Mouse (Mus musculus) frontal cortex, postnatal 36 days (tissue): ENCODE results near the gene Hsph1.

ENCODE experiments used
- DNase-seq, 2 experiments: peaks; one replicate each; pipeline ENCODE4 v3.0.0; 2022; ENCODE audit warnings: low spot score in 2 of 2

The Hsph1 gene

DNA sequence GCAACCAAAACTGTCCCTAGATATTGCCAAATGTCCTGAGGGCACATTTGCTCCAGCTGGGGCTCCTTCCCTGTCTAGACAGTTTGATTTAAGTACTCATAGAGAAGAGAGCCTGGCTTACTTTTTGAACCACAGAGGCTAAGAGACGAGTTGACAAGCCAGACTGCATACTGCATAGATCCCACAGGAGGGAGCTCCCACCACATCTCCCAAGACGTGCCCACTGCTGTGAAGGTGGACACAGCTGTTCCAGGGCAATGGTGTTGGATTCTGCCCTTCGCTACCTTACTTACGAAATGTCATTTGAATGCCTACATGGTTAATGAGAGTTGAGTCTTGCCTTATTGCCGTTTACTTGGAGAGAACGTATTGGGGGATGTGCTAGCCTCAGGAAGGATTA lies 6.2 kb upstream of the Hsph1 start:
- peak in 1 of 2 experiments; percentile 51 for DNase-seq

DNA sequence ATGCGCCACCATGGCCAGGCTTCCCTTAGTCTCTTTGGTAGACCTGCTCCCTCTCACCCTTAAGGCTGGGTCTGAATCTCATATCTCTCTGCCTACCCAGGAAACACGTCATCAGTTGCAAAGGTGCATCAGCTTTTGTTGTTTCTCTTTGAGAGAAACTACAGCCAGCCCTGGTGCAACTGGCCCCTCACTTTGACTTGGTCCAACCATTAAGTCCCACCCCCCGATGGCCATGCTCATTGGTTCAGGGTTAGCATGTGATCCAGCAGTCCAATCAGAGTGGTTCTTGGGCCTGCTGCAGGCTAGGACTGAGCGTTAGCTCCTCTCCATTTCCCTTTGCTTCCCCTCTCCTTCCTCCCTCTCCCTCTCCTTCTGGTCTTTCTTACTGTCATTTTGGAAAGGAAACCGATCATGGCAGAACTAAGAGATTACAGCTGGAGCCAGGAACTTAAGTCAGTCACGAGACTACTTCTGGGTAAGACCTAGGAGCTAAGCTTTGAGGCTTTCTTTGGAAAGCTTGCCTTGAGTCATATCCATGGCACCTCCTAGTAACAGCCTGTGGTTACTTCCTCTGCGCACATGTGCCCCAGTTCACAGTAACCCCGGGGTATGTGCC lies 5.2 kb upstream of the Hsph1 start:
- DNase-seq = no peak

DNA sequence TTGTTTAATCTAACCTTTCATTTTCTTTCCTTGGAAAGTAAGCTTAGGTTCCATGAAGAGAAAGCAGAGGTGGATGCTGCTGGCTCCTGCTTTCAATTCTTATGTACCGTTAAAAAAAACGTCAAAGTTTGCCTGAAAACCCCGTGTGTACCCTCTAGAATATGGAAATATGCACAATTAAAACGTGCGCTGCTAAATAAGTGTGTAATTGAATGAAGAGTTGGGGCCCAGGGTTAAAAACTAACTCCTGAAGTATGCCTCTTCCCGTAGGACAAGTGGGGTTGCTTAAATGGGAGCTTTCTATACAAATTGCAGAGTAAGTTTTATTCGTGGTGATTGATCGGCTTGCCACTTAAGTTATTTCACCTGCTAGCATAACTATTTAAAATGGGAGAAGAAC lies 1.1 kb upstream of the Hsph1 start:
- DNase-seq = no peak

DNA sequence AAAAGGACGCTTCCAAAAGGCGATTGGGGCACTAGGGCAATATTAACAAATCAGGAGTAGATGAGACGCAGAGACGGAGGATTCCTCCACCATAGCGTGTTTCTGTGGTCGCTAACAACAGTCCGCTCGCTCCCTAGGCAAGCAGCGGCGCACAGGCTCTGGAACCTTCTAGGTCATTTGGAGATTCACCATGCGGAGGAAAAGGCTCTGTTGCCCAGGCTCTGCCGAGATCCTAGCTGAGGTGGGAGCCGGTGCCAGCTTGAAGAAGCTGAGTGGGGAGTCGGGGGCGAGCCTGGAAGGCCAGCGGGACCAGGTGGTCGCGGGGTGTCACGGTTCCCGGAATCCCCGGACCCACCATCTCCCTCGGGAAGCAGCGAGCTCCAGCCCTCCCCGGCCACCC lies 620 bp downstream of the Hsph1 start:
- DNase-seq = no peak

DNA sequence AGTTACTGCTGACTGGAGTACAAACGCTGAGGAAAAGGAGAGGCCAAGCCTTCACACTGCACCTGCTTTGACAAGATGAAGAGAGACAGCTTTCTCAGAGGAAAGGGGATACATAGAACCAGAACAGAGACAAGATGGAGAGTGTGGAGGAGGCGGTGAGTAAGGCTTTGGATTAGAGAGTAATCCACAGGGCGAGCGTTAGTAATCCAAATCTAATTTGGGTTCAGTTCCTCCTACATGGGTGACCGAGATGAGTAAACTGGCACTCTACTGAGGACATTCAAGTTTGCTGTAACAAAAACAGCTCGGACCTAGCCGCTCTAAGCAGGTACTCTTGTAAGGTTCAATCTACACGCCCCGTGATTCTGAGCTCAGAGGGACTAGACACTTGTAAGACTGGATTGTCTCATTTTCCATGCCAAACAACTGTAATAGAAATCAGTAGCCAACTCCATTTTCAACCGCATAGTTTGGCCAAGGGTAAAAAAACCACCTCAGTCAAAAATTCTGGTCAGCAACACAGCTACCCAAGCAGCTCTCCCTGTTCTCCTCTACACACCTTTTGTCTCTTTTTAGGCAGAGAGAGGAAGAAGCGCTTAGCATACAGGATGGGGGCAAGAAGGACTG lies 1.7 kb downstream of the Hsph1 start:
- no peak for DNase-seq

DNA sequence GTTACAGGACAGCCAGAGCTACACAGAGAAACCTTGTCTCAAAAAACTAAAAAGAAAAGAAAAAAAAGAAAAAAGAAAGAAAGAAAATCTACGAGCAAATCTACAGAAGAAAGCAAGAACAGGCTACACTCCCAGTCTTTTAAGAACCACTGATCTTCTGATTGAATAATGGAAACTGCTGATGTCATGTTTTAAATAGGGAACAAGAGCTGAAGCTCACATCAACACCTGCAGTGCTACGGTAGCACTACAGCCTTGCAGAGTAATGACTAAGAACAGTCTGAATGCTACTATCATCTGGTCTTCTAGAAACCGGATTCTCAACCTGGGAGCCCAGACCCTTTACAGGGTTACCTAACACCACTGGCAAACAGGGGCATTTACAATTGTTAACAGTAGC lies 10.6 kb downstream of the Hsph1 start:
- no peak for DNase-seq

DNA sequence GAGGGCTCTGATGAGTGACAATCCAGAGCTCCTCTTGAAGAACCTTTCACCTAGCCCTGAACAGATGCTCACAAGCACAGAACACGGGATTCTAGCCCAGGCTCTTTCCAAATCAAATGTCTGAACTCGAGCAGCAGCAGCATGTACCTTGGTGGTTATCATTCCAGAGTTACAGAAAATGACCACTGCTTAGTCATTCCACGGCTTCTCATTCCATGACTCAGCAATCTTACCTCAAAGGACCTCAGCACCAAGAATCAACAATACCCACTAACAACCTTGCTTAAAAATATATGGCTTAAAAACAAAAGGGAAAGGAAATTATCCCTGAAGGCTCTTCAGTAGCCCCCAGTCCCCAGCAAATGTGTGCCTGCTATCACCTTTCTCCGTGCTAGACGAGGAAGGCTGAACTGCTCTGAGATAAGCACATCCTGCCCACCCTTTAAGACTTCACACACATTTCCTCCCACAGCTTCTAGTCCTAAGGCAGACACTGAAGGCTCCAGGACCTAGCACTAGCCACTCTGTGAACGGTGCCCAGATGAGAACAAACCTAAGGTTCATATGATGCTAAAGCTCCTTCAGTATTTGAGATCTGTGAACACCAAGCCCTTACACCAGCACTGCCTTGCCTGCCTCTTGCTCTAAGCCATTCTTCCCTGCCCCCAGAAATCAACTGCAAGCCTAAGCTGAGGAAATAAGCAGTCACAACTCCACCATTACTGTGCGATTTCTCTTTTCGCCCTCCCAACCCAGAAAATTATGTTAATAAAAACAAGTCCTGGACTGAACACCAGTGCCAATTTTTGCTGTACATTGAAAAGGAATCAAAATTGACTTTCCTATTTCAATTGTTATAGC lies 12.1 kb downstream of the Hsph1 start:
- DNase-seq = no peak

DNA sequence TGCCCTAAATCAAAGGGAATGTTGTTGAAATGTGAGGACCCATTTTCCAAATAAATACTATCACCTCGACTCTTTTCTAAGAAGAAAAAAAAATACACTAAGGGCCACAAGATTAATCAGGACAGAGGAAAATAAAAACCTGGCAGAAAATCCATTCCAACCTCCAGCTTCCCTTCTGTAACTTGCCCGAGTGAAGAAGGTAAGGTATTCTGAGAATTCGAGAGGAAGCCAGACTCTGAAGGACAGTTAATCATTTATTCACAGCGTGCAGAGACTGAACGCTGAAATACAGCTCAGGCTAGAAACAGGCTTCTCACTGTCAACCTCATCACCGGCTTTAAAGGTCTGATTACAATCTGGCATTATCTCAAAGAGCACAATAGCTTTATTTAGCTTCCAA lies 13.5 kb downstream of the Hsph1 start:
- no peak for DNase-seq

DNA sequence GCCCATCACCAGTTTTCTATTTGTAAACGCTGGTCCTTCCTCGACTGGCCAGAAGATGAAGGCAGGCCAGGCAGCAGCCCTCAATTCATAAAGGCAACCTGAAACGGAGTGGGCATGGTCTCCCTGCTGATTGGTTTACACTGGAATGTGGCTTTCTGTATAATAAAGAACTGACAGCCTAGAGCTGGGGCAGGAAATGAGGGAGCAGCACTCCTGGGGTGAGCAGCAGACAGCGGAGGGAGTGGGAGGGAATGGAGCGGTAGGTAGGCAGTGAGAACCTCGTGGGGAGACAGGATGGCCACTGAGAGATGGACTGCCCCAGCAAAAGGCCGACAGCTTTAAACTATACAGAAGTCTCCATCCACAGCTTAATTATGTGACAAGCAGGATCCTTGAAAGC lies 14.0 kb downstream of the Hsph1 start:
- no peak for DNase-seq

DNA sequence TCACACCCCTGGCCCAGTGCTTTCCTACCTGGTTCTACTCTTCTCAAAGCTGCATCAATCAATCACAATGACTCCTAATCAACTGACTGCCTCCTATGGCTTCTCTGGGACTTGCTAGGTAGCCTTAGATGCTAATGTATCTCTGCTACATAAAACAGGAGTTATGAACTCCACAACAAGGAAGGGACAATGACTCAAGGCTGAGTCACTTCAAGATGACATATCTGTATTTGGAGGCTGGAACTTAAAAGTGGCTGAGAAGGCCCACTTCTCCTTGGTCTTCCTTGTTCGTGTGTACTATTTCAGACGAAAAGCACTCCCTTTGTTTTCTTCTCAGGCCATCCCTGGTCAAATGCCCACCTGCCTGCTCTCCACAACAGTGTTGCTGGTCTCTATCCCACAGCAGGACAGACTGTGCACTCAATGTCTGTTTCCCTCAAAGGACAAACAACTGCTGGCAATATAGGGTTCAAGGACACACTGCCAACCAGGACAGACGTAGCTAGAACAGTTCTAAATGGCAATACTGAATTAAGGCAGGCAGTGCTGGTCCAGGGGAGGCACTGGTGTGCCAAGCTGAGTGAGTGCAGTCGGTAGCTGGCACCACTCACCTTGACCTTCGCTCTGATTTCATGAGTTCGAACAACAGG lies 18.3 kb downstream of the Hsph1 start:
- no peak for DNase-seq

DNA sequence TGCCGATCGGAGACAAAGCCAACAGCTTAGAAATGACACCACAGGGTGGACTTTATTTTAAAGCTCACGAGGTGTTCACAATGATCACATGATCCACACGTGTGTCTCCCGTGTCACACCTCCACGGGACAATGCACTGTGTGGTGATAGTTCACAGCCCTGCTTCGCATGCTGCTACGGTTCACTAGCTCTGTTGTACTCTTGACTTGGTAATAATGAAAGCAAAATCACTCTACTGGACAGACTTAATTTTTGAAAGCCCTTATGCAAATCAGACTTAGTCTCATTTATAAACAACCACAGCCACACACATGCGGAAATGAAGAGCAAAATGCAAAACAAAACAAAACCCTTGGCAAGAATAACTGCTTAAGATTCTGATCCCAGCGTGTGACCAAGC lies 19.4 kb downstream of the Hsph1 start:
- DNase-seq = no peak

DNA sequence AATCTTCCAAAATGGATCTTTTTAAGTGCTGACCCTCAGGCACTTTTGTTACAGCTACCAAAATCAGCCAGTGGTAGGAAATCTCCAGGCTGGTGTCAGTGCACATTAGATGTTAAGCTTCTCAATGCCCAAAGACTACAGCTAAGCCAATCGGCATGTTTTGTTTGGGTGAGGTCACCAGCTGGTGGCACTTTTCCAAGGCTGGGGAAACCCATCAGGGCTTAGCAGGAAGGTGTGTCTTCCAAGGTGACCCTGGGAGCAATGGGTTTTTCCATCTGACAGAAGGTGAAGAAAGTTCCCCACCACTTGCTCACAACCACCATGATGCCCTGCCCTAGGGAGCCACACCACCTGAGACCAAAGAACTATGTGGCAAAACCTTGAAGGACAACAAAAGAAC lies 20.0 kb downstream of the Hsph1 start:
- DNase-seq = no peak

DNA sequence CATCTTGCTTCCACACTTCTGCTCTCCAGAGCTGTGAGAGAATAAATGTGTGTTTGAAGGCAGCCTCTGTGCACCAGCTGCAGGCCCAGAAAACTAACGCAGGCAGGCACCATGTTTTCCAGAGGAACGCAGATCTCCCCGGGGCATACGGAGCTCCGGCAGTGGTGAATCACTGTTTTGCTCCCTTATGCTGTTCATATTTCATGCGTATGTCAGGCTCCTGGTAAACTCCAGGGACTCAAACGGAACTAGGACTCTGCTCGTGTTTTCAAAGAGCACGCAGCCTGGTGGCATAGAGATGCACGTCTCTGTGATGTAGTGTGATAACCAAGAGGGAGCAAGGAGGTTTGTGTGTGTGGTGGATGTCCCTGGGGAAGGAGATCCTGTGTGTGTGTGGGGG lies 23.4 kb downstream of the Hsph1 start:
- DNase-seq = no peak

DNA sequence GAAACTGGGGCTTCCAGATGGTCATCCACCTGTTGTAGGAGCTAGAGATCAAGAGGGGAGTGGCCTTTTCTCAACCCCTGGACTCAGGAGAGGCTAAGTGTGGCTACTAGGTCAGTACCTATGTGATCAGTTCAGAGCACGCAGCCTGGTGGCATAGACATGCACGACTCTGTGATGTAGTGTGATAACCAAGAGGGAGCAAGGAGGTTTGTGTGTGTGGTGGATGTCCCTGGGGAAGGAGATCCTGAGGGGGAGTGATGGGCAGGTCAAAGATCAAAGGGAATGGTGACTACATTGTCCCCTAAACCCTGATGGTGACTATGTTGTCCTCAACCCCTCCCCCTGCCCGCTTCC lies 24.0 kb downstream of the Hsph1 start:
- DNase-seq = no peak

DNA sequence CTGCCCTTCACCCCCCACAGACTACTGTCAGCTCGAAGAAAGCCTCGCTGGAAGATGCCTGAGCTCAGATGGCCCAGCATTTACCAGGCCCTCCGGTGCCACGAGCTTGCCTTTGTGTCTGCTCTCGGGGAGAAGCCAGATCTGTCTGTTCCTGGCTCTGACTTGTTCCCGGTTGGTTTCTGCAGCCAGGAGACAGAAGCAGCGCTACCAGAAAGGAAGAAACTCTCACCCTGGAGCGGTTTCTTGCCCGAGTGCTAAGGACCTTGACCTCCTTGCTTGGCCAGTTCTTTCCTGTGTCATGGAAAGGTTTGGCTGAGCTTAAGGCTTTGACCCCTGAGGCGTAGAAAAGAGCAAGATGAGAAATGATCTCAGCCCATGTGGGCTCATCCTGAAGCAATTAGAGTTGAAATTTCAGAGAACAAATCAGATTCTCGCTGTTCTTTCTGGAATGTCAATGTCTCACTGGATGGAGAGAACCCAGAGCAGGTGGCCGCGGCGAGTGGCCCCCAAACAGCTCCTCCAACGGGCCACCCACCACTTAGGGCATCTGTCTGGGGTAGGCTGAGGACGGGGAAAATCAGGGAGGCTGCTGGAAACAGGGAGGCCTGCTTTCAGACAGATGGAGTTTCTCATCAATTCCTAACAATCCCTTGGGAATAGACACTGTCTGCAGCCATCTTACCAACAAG lies 24.6 kb downstream of the Hsph1 start:
- no peak for DNase-seq

DNA sequence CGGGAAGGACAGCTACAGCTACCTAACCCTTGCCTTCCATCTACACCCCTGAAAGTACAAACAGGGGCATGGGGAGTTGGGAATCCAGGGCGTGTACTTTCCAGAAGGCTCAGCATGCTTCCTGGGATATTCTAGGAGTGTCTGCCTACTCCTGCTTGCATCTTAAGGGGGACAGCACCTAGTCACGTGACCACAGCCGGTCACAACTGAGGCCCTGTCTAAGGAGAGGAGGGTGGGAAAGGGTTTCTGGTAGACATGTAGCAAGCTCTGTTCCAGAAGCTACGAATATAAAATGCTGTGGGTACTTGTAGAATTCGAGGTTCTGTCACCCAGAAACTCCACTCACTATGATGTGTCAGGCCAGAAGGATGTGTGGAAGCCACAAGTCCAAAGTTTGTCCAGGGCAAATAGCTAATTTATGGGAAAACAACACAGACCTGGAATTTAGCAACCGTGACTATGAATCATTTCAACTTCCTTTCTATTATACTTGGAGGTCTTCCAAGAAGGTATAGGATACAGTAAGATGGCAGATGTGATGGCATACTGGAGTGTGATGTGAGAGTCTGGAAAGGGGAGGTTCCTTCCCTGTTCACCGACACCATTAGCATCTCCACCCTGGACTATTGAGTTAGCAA lies 29.0 kb downstream of the Hsph1 start:
- no peak for DNase-seq

DNA sequence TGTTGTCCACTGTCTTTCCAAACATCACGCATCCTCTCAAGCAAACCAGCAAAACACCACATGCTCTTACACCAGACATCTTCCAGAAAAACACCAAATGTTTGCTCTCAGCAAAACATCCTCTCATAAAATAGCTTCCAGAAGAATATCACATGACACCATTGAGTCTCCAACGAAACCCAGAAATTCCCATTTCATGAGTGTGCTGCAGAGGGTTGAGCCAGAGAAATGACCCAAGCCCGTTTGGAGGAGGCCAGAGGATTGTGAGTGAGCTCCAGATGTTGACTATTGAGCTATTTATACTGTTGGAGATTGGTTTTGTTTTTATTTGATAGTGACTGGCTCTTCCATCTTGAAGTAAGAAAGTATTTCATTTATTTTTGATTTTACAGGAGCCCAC lies 32.9 kb downstream of the Hsph1 start:
- no peak for DNase-seq

DNA sequence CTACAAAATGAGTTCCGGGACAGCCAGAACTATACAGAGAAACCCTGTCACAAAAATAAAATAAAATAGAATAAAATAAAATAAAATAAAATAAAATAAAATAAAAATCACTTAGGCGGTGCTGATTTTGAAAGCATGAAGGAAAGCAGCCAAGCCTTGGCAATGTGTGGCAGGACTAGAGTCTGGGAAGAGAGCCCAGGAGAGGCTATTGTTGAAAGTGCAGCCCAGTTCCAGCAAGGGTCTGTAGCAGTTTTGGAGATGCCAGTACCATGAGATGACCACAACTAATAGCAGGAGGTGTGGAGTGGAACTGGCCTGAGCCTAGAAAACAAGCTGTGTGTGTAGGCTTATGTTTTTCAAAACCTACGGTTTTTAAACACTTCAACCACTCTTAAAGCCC lies 34.2 kb downstream of the Hsph1 start:
- no peak for DNase-seq

DNA sequence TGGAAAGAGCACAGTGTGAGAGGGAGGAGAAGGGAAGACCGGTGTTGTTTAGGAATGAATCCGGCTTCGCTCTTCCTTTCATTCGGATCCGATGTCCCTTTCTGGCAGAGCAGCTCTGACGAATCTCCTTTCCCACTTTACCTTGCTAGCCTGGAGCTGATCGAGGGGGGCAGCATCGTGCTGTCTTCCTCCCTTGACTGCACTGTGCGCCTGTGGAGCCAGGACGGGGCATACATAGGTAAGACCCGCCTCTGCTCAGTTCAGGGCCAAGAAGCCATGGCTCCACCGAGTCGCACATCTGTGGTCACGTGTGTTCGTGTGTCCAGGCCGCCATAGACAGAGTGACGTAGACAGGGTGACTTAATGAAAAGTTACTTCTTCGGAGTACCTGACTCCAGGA lies 38.8 kb downstream of the Hsph1 start:
- no peak for DNase-seq

DNA sequence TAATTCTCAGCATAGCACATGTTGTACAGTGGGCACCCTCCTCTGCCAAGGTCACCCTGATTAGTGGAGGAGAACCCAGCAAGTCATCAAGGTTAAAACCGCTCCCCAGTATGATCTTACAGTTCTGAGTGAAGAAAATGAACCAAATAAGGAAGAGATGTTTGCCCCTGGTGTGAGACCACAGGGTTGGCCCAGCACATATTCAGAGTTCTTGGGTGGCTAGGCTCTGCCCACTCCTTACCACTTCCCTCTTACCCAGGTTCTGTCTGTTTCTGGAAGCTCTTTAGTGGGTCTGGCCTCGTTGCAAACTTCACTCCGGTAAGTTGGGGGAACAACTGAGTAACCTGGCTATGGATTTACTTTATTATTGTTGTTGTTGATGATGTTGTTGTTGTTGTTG lies 42.0 kb downstream of the Hsph1 start:
- DNase-seq = no peak

DNA sequence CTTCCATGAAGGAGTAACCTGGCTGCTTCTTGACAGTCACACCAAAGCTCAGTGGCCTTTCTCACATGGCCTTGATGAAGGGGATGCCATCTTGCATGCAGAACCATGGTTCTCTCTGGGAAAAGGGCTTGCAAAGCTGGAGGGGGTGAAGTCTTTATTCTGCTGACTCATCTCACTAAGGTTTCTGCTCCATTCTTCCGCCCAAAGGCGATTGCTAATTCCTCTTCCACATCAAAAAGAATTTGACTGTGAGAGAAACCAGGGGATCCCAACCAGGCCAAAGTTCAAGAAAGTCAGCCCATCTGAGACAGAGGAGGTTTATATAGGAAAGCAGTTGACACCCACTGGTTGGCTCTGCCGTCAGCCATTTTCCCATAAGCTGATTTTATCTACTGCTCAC lies 46.2 kb downstream of the Hsph1 start:
- DNase-seq = no peak
